Mouse (Mus musculus) left cerebral cortex, adult 11 months (tissue): ENCODE measurements around the gene Mlf2.

Experiments
- DNase-seq: peaks from one replicate; pipeline ENCODE4 v3.0.0; 2022; ENCODE audit warnings: low spot score

The Mlf2 gene

GRCm38 (mm10) chr6:124934670-124935069, 3.5 kb downstream of the Mlf2 start:
- DNase-seq = no peak

- no peak for DNase-seq
Observed at GRCm38 (mm10) chr6:124936681-124937080, 5.5 kb downstream of the Mlf2 start.

DNA sequence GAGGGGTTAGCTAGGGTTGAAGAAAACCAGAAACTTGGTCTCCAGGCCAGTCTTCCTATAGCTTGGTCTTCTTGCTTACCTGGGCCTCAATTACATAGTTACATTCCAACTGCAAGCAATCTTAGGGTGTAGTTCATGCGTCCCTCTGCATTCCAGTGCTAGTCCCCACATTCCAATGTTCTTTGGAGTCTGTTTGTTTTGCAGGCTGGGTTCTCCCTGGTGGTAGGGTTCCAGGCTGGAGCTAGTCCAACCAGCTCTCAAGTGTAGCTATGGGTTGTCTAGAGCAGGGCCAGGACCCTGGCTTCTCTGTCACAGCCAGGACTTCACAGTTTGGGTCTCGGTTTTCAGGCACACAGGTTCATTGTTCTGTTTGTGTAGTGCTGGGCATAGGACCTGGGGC, 6.3 kb downstream of the Mlf2 start:
- no peak for DNase-seq

DNA sequence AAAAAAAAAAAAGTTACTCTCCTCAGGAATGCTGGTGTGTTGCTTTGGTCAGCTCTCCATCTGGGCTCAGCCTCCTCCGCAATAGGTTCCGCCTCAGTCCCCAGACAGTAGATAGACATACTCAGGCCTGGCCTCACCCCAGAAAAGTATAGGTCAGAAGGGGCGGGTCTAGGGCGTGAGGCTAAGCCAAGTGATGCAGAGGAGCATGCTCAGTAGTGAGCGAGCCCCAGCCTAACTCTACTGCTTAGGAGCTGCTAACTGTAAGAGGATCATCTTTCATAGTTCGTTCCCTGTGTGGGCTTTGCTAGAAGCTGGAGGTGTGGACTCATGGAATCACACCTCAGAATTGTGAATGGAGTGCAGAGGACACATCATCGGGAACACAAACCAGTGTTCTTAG, 7.4 kb downstream of the Mlf2 start:
- no peak for DNase-seq

DNA sequence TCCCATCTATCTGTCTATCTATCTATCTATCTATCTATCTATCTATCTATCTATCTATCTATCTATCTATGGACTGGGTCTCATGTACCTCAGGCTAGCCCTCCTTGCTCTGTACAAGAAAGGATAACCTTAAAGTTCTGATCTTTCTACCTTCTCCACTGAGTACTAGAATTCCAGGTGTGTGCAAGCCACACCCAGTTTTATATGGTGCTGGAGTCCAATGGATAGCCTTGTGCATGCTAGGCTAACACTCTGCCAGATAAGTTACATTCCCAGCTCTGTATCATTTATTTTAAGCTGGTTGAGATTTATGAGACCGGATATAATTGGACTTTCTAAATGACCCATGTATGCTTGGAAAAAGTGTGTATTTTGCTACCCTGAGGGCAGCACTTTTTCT, 10.5 kb downstream of the Mlf2 start:
- no peak for DNase-seq

GRCm38 (mm10) chr6:124943526-124943925, 12.3 kb downstream of the Mlf2 start:
- no peak for DNase-seq

DNA sequence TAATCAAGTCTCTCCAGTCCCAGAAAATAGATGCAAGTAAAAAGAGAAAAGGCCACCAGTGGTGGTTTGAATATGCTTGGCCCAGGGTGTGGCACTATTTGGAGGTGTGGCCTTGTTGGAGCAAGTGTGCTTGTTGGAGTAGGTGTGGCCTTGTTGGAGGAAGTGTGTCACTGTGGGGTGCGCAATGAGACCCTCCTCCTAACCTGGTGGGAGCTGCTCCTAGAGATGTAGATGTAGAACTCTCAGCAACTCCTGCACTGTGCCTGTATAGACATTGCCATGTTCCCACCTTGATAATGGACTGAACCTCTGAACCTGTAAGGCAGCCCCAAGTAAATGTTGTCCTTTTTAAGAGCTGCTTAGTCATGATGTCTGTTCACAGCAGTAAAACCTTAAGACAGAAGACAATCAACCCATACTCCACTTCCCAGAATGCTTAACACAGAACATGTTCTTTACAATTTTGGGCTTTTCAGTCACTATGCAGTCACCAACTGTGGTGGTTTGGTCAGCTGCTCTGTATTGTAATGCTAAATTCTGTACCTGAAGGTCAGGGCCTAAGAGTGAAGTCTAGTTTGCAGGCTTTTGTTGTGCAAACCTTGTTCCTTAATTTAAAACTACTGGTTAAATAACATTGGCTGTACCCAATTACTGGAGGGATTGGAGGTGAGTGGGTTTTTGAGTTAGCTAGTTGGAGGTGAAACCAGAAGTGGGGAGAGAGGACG, 23.0 kb downstream of the Mlf2 start:
- no peak for DNase-seq

DNA sequence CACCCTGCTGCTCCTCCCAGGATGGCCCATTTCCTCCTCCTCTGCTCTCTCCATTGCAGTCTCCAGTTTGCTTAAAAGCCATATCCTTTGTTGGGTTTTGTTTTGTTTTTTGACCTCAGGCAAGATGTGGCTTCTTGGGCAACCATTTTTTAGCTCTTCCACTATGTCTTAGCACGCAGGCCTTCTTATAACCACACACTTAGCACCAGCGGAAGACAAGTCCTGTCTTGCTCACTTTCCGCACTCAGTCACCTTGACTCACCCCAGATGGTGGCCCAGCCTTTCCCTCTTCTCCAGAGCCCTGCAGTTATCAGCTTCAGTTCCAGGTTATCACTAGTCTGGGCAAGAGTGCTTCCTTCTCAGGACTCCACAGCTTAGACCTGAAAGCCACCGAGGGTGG, 24.0 kb downstream of the Mlf2 start:
- DNase-seq = no peak

- DNase-seq = no peak
Observed at GRCm38 (mm10) chr6:124958127-124958526, 26.9 kb downstream of the Mlf2 start.

- DNase-seq = no peak
Observed at GRCm38 (mm10) chr6:124959960-124960359, 28.8 kb downstream of the Mlf2 start.

DNA sequence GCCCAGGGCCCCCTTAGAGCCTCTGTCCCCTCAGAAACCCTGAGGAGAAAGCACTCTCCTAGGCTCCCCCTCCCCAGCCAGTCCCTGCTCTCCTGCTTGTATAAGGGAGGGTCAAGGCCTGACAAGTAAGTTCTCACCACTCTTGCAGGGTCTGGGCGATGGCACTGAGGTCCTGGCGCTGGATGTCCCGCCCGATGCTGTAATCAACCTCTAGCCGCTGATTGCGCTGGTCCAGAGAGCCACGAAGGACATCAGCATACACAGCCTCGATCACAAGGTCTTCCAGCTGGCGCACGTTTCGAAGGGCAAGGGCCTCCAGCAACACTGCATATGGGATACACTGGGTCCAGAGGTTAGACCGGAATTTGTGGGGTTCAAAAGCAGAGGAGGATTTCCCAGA, 29.8 kb downstream of the Mlf2 start:
- DNase-seq = no peak

GRCm38 (mm10) chr6:124964638-124965037, 33.5 kb downstream of the Mlf2 start:
- no peak for DNase-seq

GRCm38 (mm10) chr6:124965088-124965719, 34.0 kb downstream of the Mlf2 start, which contains the start of gene Cops7a:
Gene Cops7a, minus strand, starts transcription at chr6:124965538.
- peak; percentile 86 for DNase-seq

DNA sequence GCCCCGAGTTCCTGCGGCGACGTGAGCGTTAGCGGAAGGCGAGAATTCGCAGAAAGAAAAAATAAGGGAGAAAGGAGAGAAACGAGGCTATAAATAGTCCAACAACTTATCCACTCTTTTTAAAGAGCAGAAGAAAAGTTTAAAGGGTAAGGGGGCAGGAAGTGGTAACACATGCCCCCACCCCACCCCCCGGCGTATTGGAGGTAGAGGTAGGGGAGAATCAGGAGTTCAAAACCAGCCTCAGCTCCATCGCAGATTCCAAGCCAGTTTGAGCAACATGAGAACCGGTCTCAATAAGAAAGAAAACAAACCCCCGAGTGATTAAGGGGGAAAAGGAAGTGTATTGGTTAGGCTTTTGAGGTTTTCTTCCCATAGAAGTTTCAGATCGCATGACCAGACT, 34.6 kb downstream of the Mlf2 start:
- no peak for DNase-seq

GRCm38 (mm10) chr6:124966466-124967118, 35.4 kb downstream of the Mlf2 start:
- no peak for DNase-seq

DNA sequence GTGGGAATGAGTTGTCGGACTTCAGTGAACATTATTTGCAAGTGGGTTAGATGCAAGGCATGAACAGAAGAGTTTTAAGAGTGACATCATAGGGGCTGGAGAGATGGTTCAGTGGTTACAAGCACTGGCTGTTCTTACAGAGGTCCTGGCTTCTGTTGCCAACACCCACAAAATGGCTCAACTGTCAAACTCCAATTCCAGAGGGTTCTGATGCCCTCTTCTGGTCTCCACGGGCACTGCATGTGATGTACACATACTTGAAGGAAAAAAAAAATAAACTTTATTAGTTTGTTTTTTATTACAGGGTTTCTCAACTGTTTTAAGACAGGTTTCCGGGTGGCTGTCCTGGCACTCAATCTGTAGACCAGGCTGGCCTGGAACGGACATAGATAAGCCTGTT, 36.6 kb downstream of the Mlf2 start:
- no peak for DNase-seq
